8 mouse cellular contexts compared by ENCODE assay signal in genomic region chr13:55099066-55099725, GRCm38 (mm10). TPM values are rescaled to one million over a fixed set of nuclear protein-coding genes. Genes with fewer than 3 reads are reported as not detected.
DNase-seq lines count a peak whose midpoint lies in the region; ATAC-seq and TF ChIP-seq lines count a peak whose summit lies in the region.

No protein-coding gene starts in this region.

- peak overlapping the region; percentile 74 for H3K4me2 ChIP-seq in embryonic facial prominence, embryonic 13.5 days
- H3K4me2 ChIP-seq in limb, embryonic 12.5 days: peak overlapping the region; percentile 66
- H3K4me2 ChIP-seq in midbrain, embryonic 11.5 days: peak overlapping the region; percentile 47

- H3K9me3 ChIP-seq in ES-E14 (ENCODE audit: control insufficient read depth, insufficient read depth, low read depth, low read length): no peaks in the 10 kb centered on the region
- H3K9me3 ChIP-seq in embryonic facial prominence, embryonic 13.5 days: no peaks in the 10 kb centered on the region
- H3K9me3 ChIP-seq in limb, embryonic 12.5 days: 0 out of 2 replicates have a peak, but pooled peaks cover 5% of the 10 kb centered on the region
- H3K9me3 ChIP-seq in midbrain, embryonic 11.5 days (ENCODE audit: control insufficient read depth, low read length): no peaks in the 10 kb centered on the region

- no peaks in the 10 kb centered on the region for H3K27me3 ChIP-seq in cerebellum, adult 2 months (ENCODE audit: control insufficient read depth, insufficient read depth, low read length)
- no peaks in the 10 kb centered on the region for H3K27me3 ChIP-seq in embryonic facial prominence, embryonic 13.5 days
- H3K27me3 ChIP-seq in limb, embryonic 12.5 days: no peaks in the 10 kb centered on the region
- no peaks in the 10 kb centered on the region for H3K27me3 ChIP-seq in midbrain, embryonic 11.5 days (ENCODE audit: control insufficient read depth, insufficient read depth, low read length)

- H3K4me1 ChIP-seq in cerebellum, adult 2 months (ENCODE audit: control insufficient read depth, insufficient read depth, low read length): no peaks in the 10 kb centered on the region
- H3K4me1 ChIP-seq in ES-E14 (ENCODE audit: control insufficient read depth in 2 of 2, insufficient read depth in 2 of 2, low read length in 2 of 2, poor library complexity in 1 of 2): no peaks in the 10 kb centered on the region
- peaks cover 6% of the 10 kb centered on the region for H3K4me1 ChIP-seq in embryonic facial prominence, embryonic 13.5 days
- H3K4me1 ChIP-seq in limb, embryonic 12.5 days (replicated peaks): peaks cover 6% of the 10 kb centered on the region
- H3K4me1 ChIP-seq in midbrain, embryonic 11.5 days (ENCODE audit: control insufficient read depth, insufficient read depth, low read length): peaks cover 7% of the 10 kb centered on the region

- DNase-seq in cerebellum, adult 2 months: peak in 1 of 2 experiments; percentile 22
- DNase-seq in cerebellum, postnatal 4 days (ENCODE audit: low spot score in 2 of 2): no peak
- DNase-seq in ES-E14 (ENCODE audit: low read depth, low spot score): peak; percentile 16
- peak; percentile 87 for DNase-seq in midbrain, embryonic 11.5 days (ENCODE audit: low spot score, missing footprints)
- peak; percentile 25 to 30 for DNase-seq in thymus, postnatal 10 days (ENCODE audit: low spot score in 2 of 2)

- peak overlapping the region; percentile 78 for H3K4me3 ChIP-seq in cerebellum, adult 2 months (replicated peaks; ENCODE audit: insufficient read depth, low read depth, low read length)
- peak overlapping the region; percentile 73 to 98 for H3K4me3 ChIP-seq in ES-E14 (ENCODE audit: insufficient read depth in 1 of 2, low read depth in 1 of 2, low read length in 2 of 2, poor library complexity in 1 of 2, severe bottlenecking in 1 of 2)
- H3K4me3 ChIP-seq in embryonic facial prominence, embryonic 13.5 days: peak overlapping the region; percentile 81
- H3K4me3 ChIP-seq in limb, embryonic 12.5 days (replicated peaks): peak overlapping the region; percentile 79
- H3K4me3 ChIP-seq in midbrain, embryonic 11.5 days (ENCODE audit: low read depth, low read length): peak overlapping the region; percentile 83

- in situ Hi-C loops in ES-E14 (cut with MboI; ENCODE audit: low sequenced_read_pairs in 2 of 2, unreplicated experiment in 2 of 2): no loop called here

- H3K27ac ChIP-seq in cerebellum, adult 2 months (ENCODE audit: insufficient read depth, low read length): peak overlapping the region; percentile 12; the same call in 1 of the 2 replicates
- H3K27ac ChIP-seq in ES-E14 (ENCODE audit: insufficient read depth, low read depth, low read length, poor library complexity, severe bottlenecking): peak overlapping the region; percentile 67; the same call in 1 of the 2 replicates
- peak overlapping the region; percentile 95; the same call in 1 of the 2 replicates for H3K27ac ChIP-seq in embryonic facial prominence, embryonic 13.5 days
- peak overlapping the region; percentile 95 for H3K27ac ChIP-seq in limb, embryonic 12.5 days
- H3K27ac ChIP-seq in midbrain, embryonic 11.5 days (ENCODE audit: low read depth, low read length): no peak overlapping the region

- no peaks in the 10 kb centered on the region for H3K36me3 ChIP-seq in ES-E14 (ENCODE audit: control insufficient read depth, insufficient read depth, low read length, poor library complexity, severe bottlenecking)
- H3K36me3 ChIP-seq in embryonic facial prominence, embryonic 13.5 days: no peaks in the 10 kb centered on the region
- H3K36me3 ChIP-seq in limb, embryonic 12.5 days: no peaks in the 10 kb centered on the region
- H3K36me3 ChIP-seq in midbrain, embryonic 11.5 days (ENCODE audit: control insufficient read depth, insufficient read depth, low read length): no peaks in the 10 kb centered on the region

- no peak for ATAC-seq in embryonic facial prominence, embryonic 13.5 days (ENCODE audit: insufficient number of reproducible peaks, insufficient read depth, low FRiP score, low TSS enrichment, low read depth)
- ATAC-seq in hematopoietic stem cell, adult 5-6 weeks (replicated peaks in 1 of 2; ENCODE audit: insufficient read depth in 1 of 2, low FRiP score in 2 of 2, low TSS enrichment in 1 of 2, low read depth in 1 of 2, poor library complexity in 2 of 2, severe bottlenecking in 2 of 2): peak; percentile 32 to 33; a peak in 3 of 4 replicates
- ATAC-seq in limb, embryonic 12.5 days (ENCODE audit: insufficient number of reproducible peaks, insufficient read depth, low FRiP score, low TSS enrichment, low read depth): no peak
- peak; percentile 31; the same call in 1 of the 2 replicates for ATAC-seq in midbrain, embryonic 11.5 days (ENCODE audit: low FRiP score)

- 22% methylated on average over 20 of the region's 20 CpGs for WGBS in cerebellum, adult 2 months
- WGBS in embryonic facial prominence, embryonic 13.5 days: 34% methylated on average over 20 of the region's 20 CpGs
- 38% methylated on average over 20 of the region's 20 CpGs for WGBS in limb, embryonic 12.5 days
- 41% methylated on average over 20 of the region's 20 CpGs for WGBS in midbrain, embryonic 11.5 days

- no peak for TF ChIP-seq POLR2A in cerebellum, adult 2 months (IDR thresholded peaks at IDR 0.05; ENCODE audit: borderline replicate concordance, insufficient read depth, low read length)

- TF ChIP-seq CTCF in cerebellum, adult 2 months (IDR thresholded peaks at IDR 0.05; ENCODE audit: borderline replicate concordance, insufficient read depth, low read depth, low read length): no peak

- peak overlapping the region; percentile 92 for H3K9ac ChIP-seq in ES-E14 (ENCODE audit: insufficient read depth, low read depth, low read length, poor library complexity, severe bottlenecking)
- H3K9ac ChIP-seq in embryonic facial prominence, embryonic 13.5 days: peak overlapping the region; percentile 96
- peak overlapping the region; percentile 90 for H3K9ac ChIP-seq in limb, embryonic 12.5 days (replicated peaks)
- H3K9ac ChIP-seq in midbrain, embryonic 11.5 days (ENCODE audit: low read length): peak overlapping the region; percentile 95

TF ChIP-seq in ES-E14, 5 proteins besides CTCF, POLR2A, EP300 and RAD21:
- TF ChIP-seq MAFK (IDR thresholded peaks at IDR 0.05; ENCODE audit: insufficient read depth, low read depth, low read length) (no peak), ZC3H11A (IDR thresholded peaks at IDR 0.05; ENCODE audit: borderline replicate concordance, low read depth, low read length) (no peak), CHD2 (IDR thresholded peaks at IDR 0.05; ENCODE audit: low read depth, low read length) (no peak), ZNF384 (IDR thresholded peaks at IDR 0.05; ENCODE audit: low read depth, low read length) (no peak), HCFC1 (IDR thresholded peaks at IDR 0.05; ENCODE audit: borderline replicate concordance, insufficient read depth, low read length) (no peak)
TF ChIP-seq in ES-E14: peak in this region for 0.

RNA-seq across cellular contexts. Expression of gene Uimc1, which starts 0.9 kb away (rescaled TPM):
- 24.0 and 24.8 TPM in 2 replicates for polyA plus RNA-seq in cerebellum, adult 2 months (2012; rRNA removed)
- total RNA-seq in ES-E14 (2012; rRNA removed): 70.9 and 77.6 TPM in 2 replicates
- 25.4 and 28.9 TPM in 2 replicates for polyA plus RNA-seq in embryonic facial prominence, embryonic 13.5 days (2015; fragmentation: Nextera tagmentation; extraction: Ambion mirVana)
- total RNA-seq in hematopoietic stem cell, adult 5-6 weeks (2017): 84.0 and 85.4 TPM in 2 replicates
- polyA plus RNA-seq in limb, embryonic 12.5 days (2016; fragmentation: Nextera tagmentation; extraction: Ambion mirVana): 30.1 TPM in 2 replicates
- polyA plus RNA-seq in midbrain, embryonic 11.5 days (2014; fragmentation: Nextera tagmentation; extraction: Ambion mirVana): 26.7 and 29.0 TPM in 2 replicates

RNA-seq across cellular contexts. Expression of gene Zfp346, which starts 5.9 kb away (rescaled TPM):
- 48.5 and 52.5 TPM in 2 replicates for polyA plus RNA-seq in cerebellum, adult 2 months (2012; rRNA removed)
- 33.9 and 36.0 TPM in 2 replicates for total RNA-seq in ES-E14 (2012; rRNA removed)
- polyA plus RNA-seq in embryonic facial prominence, embryonic 13.5 days (2015; fragmentation: Nextera tagmentation; extraction: Ambion mirVana): 28.1 and 29.8 TPM in 2 replicates
- 9.1 and 10.0 TPM in 2 replicates for total RNA-seq in hematopoietic stem cell, adult 5-6 weeks (2017)
- 27.5 and 27.7 TPM in 2 replicates for polyA plus RNA-seq in limb, embryonic 12.5 days (2016; fragmentation: Nextera tagmentation; extraction: Ambion mirVana)
- polyA plus RNA-seq in midbrain, embryonic 11.5 days (2014; fragmentation: Nextera tagmentation; extraction: Ambion mirVana): 18.8 and 19.7 TPM in 2 replicates

RNA-seq across cellular contexts. Expression of gene Gm17617, which starts 34.2 kb away (rescaled TPM):
- polyA plus RNA-seq in cerebellum, adult 2 months (2012; rRNA removed): not detected in 2 replicates
- total RNA-seq in ES-E14 (2012; rRNA removed): not detected in 2 replicates
- polyA plus RNA-seq in embryonic facial prominence, embryonic 13.5 days (2015; fragmentation: Nextera tagmentation; extraction: Ambion mirVana): not detected in 2 replicates
- total RNA-seq in hematopoietic stem cell, adult 5-6 weeks (2017): not detected in 2 replicates
- not detected in 2 replicates for polyA plus RNA-seq in limb, embryonic 12.5 days (2016; fragmentation: Nextera tagmentation; extraction: Ambion mirVana)
- polyA plus RNA-seq in midbrain, embryonic 11.5 days (2014; fragmentation: Nextera tagmentation; extraction: Ambion mirVana): not detected in 2 replicates

RNA-seq across cellular contexts. Expression of gene Fgfr4, which starts 53.2 kb away (rescaled TPM):
- polyA plus RNA-seq in cerebellum, adult 2 months (2012; rRNA removed): 0.05 and 0.16 TPM in 2 replicates
- total RNA-seq in ES-E14 (2012; rRNA removed): 1.8 and 2.4 TPM in 2 replicates
- polyA plus RNA-seq in embryonic facial prominence, embryonic 13.5 days (2015; fragmentation: Nextera tagmentation; extraction: Ambion mirVana): 3.7 and 4.3 TPM in 2 replicates
- total RNA-seq in hematopoietic stem cell, adult 5-6 weeks (2017): not detected in 2 replicates
- 6.1 and 7.4 TPM in 2 replicates for polyA plus RNA-seq in limb, embryonic 12.5 days (2016; fragmentation: Nextera tagmentation; extraction: Ambion mirVana)
- 0.18 and 0.33 TPM in 2 replicates for polyA plus RNA-seq in midbrain, embryonic 11.5 days (2014; fragmentation: Nextera tagmentation; extraction: Ambion mirVana)

Comparison
In these comparisons a context has a peak if more than half of its experiments do, and no peak if none do; other contexts are left out.
1. DNase-seq: peak in ES-E14 (single experiment), midbrain, embryonic 11.5 days (single experiment) and thymus, postnatal 10 days (2 of 2); none in cerebellum, postnatal 4 days (0 of 2).
2. ATAC-seq: peak in hematopoietic stem cell, adult 5-6 weeks (2 of 2) and midbrain, embryonic 11.5 days (single experiment); none in embryonic facial prominence, embryonic 13.5 days (single experiment) and limb, embryonic 12.5 days (single experiment).
3. Peak in every context shown above with its lines, with median percentiles within 50 percentile points of each other: H3K4me3 ChIP-seq, H3K9ac ChIP-seq and H3K4me2 ChIP-seq.